Mouse (Mus musculus) macrophage (primary cell): ENCODE measurements around the gene Gm39653. TPM values are rescaled to one million over a fixed set of nuclear protein-coding genes. Genes with fewer than 3 reads are reported as not detected.
"Not testable (repeated sequence)": the region's sequence is repeated elsewhere in the genome, so short reads cannot be mapped to it uniquely, and the experiment has no call there.

Experiments used
- H3K27ac ChIP-seq: fragments of 350-480 bp; formaldehyde crosslinking; 2 replicates; pipeline ENCODE4 v1.9.0; 2021
- H3K36me3 ChIP-seq: fragments of 350-480 bp; formaldehyde crosslinking; 2 replicates; pipeline ENCODE4 v1.9.0; 2021; ENCODE audit errors: inconsistent target
- H3K4me3 ChIP-seq: fragments of 350-480 bp; formaldehyde crosslinking; 2 replicates; pipeline ENCODE4 v1.9.0; 2021; ENCODE audit errors: inconsistent target
- H3K79me2 ChIP-seq: fragments of 350-480 bp; formaldehyde crosslinking; 2 replicates; pipeline ENCODE4 v1.9.0; 2021; ENCODE audit errors: inconsistent target
- WGBS: methylation state at CpG from one replicate; pipeline ENCODE4 v1.1.7; 2026; ENCODE audit warnings: inconsistent platforms; ENCODE audit not compliant: missing documents; 5-methylcytosine and 5-hydroxymethylcytosine counted together
- polyA plus RNA-seq: library from polyadenylated mRNA; stranded (reverse); fragments of 250-400 nt; gene quantifications from 3 replicates; pipeline ENCODE4 v1.2.4, GENCODE M21; 2018; ENCODE audit warnings: inconsistent platforms
- total RNA-seq, 78 experiments: library from RNA; depleted of rRNA; stranded (reverse); fragments of 250-400 nt; gene quantifications; 1 replicate in 9 of 78; 2 replicates in 24 of 78; 3 replicates in 43 of 78; 4 replicates in 2 of 78; pipeline ENCODE4 v1.2.4; 2018; ENCODE audit warnings: inconsistent platforms in 56 of 78

The Gm39653 gene
- not detected for total RNA-seq (2018; cell fraction: chromatin; rRNA removed)
- total RNA-seq (2018; cell fraction: cytosol; rRNA removed): not detected
- not detected for total RNA-seq (2018; cell fraction: nucleus; rRNA removed)
- polyA plus RNA-seq: not detected in 3 replicates

GRCm38 (mm10) chr1:63615668-63616067 lies at the start of gene Gm39653:
Gene Gm39653 (plus strand): TSS chr1:63615968.
- 92% methylated on average over 3 of the region's 3 CpGs for WGBS
- Histone ChIP-seq H3K36me3 (no peaks in the 10 kb centered on the region), H3K4me3 (no peak within 1 kb of the TSS), H3K79me2 (no peaks in the 10 kb centered on the region), H3K27ac (no peak within 1 kb of the TSS)

GRCm38 (mm10) chr1:63566501-63566900 lies 49.3 kb upstream of the Gm39653 start:
- WGBS: 68% methylated on average over 7 of the region's 7 CpGs
- Histone ChIP-seq H3K79me2 (no peaks in the 10 kb centered on the region), H3K27ac (no peak overlapping the region), H3K36me3 (no peaks in the 10 kb centered on the region), H3K4me3 (no peak overlapping the region)

DNA sequence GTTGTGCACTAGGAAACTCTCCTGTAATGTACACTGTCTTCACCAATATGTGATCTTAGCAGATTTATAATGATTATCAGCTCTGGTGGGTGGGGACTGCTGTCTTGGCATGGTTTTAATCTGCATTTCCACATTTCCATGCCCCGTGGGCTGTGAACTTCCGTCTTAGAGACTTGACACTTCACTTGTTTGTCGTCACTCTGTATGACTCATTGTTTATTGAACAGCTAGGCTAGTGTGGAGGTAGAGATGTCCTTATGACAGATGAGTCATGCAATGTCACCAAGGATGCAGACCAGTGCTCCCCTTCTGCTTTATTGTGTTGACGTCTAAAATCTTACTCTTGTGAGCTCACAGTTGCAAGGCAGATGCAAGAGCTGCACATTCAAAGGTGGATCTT lies 48.7 kb upstream of the Gm39653 start:
- Histone ChIP-seq H3K79me2 (no peaks in the 10 kb centered on the region), H3K27ac (no peak overlapping the region), H3K4me3 (no peak overlapping the region), H3K36me3 (no peaks in the 10 kb centered on the region)
- 29% methylated on average over 4 of the region's 4 CpGs for WGBS

DNA sequence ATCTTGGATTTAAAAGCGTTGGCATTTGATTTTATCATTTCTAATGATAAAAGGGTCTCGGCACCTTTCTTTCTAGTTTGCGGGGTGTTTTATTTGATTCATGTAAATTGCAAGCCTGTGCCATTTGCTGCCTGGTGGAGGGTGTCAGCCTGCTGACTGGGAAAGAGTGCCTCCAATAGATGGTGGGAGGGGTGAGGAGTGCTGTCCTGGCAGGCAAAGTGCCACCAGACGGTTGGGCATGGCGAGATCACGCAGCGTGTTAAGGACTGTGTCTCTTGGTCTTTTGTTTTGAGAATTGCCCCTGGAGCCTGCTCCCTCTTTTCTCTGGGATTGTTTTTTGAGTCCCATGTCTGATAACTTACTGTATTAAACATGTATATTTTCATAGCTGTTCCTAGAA lies 43.5 kb upstream of the Gm39653 start:
- WGBS: 96% methylated on average over 7 of the region's 7 CpGs
- H3K79me2 ChIP-seq: no peaks in the 10 kb centered on the region
- no peaks in the 10 kb centered on the region for H3K36me3 ChIP-seq
- no peak overlapping the region for H3K4me3 ChIP-seq
- no peak overlapping the region for H3K27ac ChIP-seq

- 71% methylated on average over 6 of the region's 6 CpGs for WGBS
- Histone ChIP-seq H3K27ac (no peak overlapping the region), H3K79me2 (no peaks in the 10 kb centered on the region), H3K36me3 (no peaks in the 10 kb centered on the region), H3K4me3 (no peak overlapping the region)
Observed at GRCm38 (mm10) chr1:63573432-63573831, 42.3 kb upstream of the Gm39653 start.

DNA sequence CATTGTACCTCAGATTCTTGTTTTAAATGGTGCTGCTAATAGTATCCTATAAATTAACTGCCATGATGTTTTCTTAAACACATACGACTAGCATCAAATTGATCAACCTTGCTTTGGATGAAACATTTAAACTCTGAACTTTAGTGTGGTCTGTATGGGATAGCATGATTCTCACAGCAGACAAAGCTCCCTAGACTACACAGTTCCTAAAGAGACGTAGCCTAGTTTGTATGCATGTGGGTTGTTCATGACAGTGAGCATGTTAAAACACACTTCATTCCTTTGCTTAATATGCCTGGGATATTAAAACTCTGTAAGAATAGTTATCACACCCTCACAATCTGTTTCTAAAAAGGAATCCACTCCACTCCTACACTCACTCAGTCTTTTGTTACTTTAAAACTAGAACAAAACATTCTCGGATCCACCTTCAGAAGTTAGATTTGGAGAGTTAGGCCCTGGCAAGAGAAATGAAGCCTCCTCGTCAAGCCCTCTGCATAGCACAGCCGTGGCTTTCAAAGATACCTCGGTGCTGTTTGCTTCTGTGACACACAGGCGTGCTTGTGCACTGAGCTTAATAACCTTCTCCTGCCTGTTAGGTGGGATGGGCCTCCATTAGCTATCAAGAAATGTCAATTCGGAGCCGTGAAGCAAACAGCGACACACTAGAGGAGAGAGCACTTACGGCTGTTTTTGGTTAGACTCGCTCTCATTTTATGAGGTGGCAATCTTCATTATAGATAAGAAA lies 41.7 kb upstream of the Gm39653 start:
- H3K27ac ChIP-seq: no peak overlapping the region
- no peak overlapping the region for H3K4me3 ChIP-seq
- H3K36me3 ChIP-seq: no peaks in the 10 kb centered on the region
- WGBS: 92% methylated on average over 12 of the region's 12 CpGs
- H3K79me2 ChIP-seq: no peaks in the 10 kb centered on the region

GRCm38 (mm10) chr1:63576803-63577202 lies 39.0 kb upstream of the Gm39653 start:
- H3K36me3 ChIP-seq: no peaks in the 10 kb centered on the region
- 88% methylated on average over 5 of the region's 5 CpGs for WGBS
- H3K79me2 ChIP-seq: no peaks in the 10 kb centered on the region
- H3K27ac ChIP-seq: no peak overlapping the region
- H3K4me3 ChIP-seq: no peak overlapping the region

GRCm38 (mm10) chr1:63579153-63579552 lies 36.6 kb upstream of the Gm39653 start:
- Histone ChIP-seq H3K27ac (no peak overlapping the region), H3K4me3 (no peak overlapping the region), H3K79me2 (no peaks in the 10 kb centered on the region), H3K36me3 (no peaks in the 10 kb centered on the region)
- WGBS: 89% methylated on average over 7 of the region's 8 CpGs

DNA sequence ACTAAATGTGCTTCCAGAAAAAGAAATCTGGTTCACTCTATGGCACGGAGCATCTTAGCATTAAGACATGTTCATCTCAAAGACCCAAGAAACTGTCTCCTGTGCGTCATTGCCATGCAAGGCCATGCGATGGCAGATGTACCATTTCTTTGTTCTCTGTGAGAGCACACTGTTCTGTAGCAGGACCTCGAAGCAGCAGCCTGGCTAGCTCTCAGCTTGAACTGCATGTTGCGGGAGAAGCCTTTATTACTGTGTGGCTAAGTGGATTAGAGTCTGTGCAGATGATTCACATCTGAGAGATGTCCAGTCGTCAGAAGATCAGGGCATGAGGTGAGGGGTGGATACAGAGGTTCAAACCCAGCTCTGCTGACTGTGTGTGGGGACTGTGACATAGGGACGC lies 28.9 kb upstream of the Gm39653 start:
- H3K36me3 ChIP-seq: no peaks in the 10 kb centered on the region
- no peak overlapping the region for H3K27ac ChIP-seq
- H3K4me3 ChIP-seq: no peak overlapping the region
- WGBS: 86% methylated on average over 7 of the region's 7 CpGs
- H3K79me2 ChIP-seq: no peaks in the 10 kb centered on the region

GRCm38 (mm10) chr1:63603870-63604500 lies 11.8 kb upstream of the Gm39653 start:
- Histone ChIP-seq H3K27ac (no peak overlapping the region), H3K36me3 (no peaks in the 10 kb centered on the region), H3K79me2 (no peaks in the 10 kb centered on the region), H3K4me3 (no peak overlapping the region)
- 49% methylated on average over 3 of the region's 3 CpGs for WGBS

DNA sequence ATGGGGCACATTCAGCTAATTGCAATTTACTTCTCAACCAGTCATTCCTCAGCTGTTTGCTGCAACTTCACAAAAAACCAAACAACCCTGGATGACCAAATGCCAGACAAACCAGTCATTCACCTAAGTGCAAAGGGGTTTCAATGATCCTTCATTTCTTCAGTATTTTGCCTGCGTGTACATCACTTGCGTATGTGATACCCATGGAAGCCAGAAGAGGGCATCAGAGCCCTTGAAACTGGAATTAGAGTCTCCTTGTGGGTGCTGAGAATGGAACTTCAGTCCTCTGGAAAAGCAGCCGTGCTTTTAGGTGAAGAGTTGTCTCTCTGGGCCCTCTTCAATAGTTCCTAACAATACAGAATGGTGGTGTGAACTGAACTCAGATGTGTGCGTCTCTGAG lies 6.2 kb upstream of the Gm39653 start:
- no peaks in the 10 kb centered on the region for H3K36me3 ChIP-seq
- H3K27ac ChIP-seq: no peak overlapping the region
- no peak overlapping the region for H3K4me3 ChIP-seq
- no peaks in the 10 kb centered on the region for H3K79me2 ChIP-seq
- 92% methylated on average over 4 of the region's 4 CpGs for WGBS

GRCm38 (mm10) chr1:63614594-63614993 lies 1.2 kb upstream of the Gm39653 start:
- Histone ChIP-seq H3K36me3 (no peaks in the 10 kb centered on the region), H3K4me3 (no peak overlapping the region), H3K27ac (no peak overlapping the region), H3K79me2 (no peaks in the 10 kb centered on the region)
- WGBS: 4% methylated on average over 11 of the region's 11 CpGs

DNA sequence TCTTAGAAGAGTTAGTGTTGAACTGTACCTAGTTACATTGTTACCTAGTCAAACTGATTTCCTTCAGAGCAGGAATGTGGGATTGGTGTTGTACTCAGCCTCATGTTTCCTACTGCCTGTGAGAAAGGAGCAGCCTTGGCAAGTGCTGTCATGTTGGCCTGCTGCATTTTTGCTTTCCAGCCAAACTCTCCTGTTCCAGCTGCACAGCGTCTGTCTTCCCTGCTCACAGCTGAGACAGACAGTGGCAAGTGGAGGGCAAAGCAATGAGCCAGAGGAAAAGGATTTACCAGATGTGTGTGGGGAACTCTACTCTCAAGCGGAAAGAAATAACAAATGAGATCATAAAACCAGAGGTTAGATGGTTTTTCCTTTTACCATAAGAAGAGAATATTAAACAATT lies 12.4 kb downstream of the Gm39653 start:
- 83% methylated on average over 2 of the region's 2 CpGs for WGBS

DNA sequence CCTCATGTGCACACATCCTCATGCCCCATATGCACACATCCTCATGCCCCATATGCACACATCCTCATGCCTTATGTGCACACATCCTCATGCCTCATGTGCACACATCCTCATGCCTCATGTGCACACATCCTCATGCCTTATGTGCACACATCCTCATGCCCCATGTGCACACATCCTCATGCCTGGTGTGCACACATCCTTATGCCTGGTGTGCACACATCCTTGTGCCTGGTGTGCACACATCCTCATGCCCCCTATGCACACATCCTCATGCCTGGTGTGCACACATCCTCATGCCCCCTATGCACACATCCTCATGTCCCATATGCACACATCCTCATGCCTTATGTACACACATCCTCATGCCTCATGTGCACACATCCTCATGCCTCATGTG lies 14.6 kb downstream of the Gm39653 start:
- not testable (repeated sequence) for H3K4me3 ChIP-seq, H3K27ac ChIP-seq, H3K36me3 ChIP-seq, H3K79me2 ChIP-seq

More for the DNA sequence above, 12.4 kb downstream of the Gm39653 start:
- H3K79me2 ChIP-seq: no peaks in the 10 kb centered on the region
- no peak overlapping the region for H3K4me3 ChIP-seq
- no peaks in the 10 kb centered on the region for H3K36me3 ChIP-seq
- no peak overlapping the region for H3K27ac ChIP-seq

DNA sequence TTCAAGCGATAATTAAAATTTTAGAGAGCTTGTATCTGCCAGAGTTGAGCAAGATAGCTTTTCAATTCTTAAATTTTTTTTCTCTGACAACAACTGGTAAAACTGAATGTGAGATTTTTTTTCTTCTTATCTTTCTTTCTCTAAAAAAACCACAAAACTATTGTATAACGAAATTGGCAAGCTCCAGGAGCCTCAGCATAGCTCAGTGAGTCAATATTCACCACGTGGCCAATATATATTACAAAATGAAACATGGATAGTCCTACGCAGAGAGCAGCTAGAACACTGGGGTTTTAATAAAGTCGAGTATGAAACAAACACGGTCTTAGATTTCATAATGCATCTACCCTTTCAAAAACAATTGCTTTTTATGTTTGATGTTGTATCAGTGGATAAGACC lies 24.2 kb downstream of the Gm39653 start:
- Histone ChIP-seq H3K79me2 (no peaks in the 10 kb centered on the region), H3K36me3 (no peaks in the 10 kb centered on the region), H3K4me3 (no peak overlapping the region), H3K27ac (no peak overlapping the region)
- 67% methylated on average over 6 of the region's 6 CpGs for WGBS
